Mouse (Mus musculus) embryonic facial prominence, embryonic 13.5 days (tissue): Measurements from ENCODE around the gene Ccnc. TPM values are rescaled to one million over a fixed set of nuclear protein-coding genes. Genes with fewer than 3 reads are reported as not detected.
A peak's percentile ranks its signal among the peaks of the same experiment; 100 is the strongest.

Experiments
- ATAC-seq: fragments of 200-750 bp; cut with Nextera tagmentation; 2 replicates; pipeline ENCODE4 v1.8.0; 2017; ENCODE audit warnings: low read depth; ENCODE audit not compliant: insufficient number of reproducible peaks, insufficient read depth, low FRiP score, low TSS enrichment
- H3K27ac ChIP-seq: fragments of 300-500 bp; sonication (generic); 2 replicates; pipeline ENCODE4 v1.5.1; 2015; ENCODE audit warnings: moderate library complexity, mild to moderate bottlenecking, inconsistent platforms
- H3K27me3 ChIP-seq: fragments of 300-500 bp; sonication (generic); 2 replicates; pipeline ENCODE4 v1.6.1; 2015; ENCODE audit warnings: mild to moderate bottlenecking, inconsistent platforms
- H3K36me3 ChIP-seq: fragments of 300-500 bp; sonication (generic); 2 replicates; pipeline ENCODE4 v1.6.1; 2015; ENCODE audit warnings: mild to moderate bottlenecking, inconsistent platforms
- H3K4me1 ChIP-seq: fragments of 300-500 bp; sonication (generic); 2 replicates; pipeline ENCODE4 v1.6.1; 2015; ENCODE audit warnings: inconsistent platforms
- H3K4me2 ChIP-seq: fragments of 300-500 bp; sonication (generic); 2 replicates; pipeline ENCODE4 v1.6.1; 2015; ENCODE audit warnings: moderate library complexity, mild to moderate bottlenecking, inconsistent platforms
- H3K4me3 ChIP-seq: fragments of 300-500 bp; sonication (generic); 2 replicates; pipeline ENCODE4 v1.5.1; 2015; ENCODE audit warnings: mild to moderate bottlenecking, inconsistent platforms
- H3K9ac ChIP-seq: fragments of 300-500 bp; sonication (generic); 2 replicates; pipeline ENCODE4 v1.6.1; 2015; ENCODE audit warnings: mild to moderate bottlenecking, inconsistent platforms
- H3K9me3 ChIP-seq: fragments of 300-500 bp; sonication (generic); 2 replicates; pipeline ENCODE4 v1.6.1; 2016; ENCODE audit warnings: inconsistent platforms
- WGBS: fragments of 180-500 bp; shearing (Covaris S2); methylation state at CpG from one replicate; pipeline ENCODE4 v1.1.7; 2015; ENCODE audit warnings: mixed read lengths; 5-methylcytosine and 5-hydroxymethylcytosine counted together
- polyA plus RNA-seq: library from polyadenylated mRNA; unstranded; fragments of >200 nt; fragmentation: Nextera tagmentation; extraction: Ambion mirVana; gene quantifications from 2 replicates; pipeline ENCODE4 v1.2.1, GENCODE M21; 2015

The Ccnc gene
- 42.9 and 45.0 TPM in 2 replicates for polyA plus RNA-seq

DNA sequence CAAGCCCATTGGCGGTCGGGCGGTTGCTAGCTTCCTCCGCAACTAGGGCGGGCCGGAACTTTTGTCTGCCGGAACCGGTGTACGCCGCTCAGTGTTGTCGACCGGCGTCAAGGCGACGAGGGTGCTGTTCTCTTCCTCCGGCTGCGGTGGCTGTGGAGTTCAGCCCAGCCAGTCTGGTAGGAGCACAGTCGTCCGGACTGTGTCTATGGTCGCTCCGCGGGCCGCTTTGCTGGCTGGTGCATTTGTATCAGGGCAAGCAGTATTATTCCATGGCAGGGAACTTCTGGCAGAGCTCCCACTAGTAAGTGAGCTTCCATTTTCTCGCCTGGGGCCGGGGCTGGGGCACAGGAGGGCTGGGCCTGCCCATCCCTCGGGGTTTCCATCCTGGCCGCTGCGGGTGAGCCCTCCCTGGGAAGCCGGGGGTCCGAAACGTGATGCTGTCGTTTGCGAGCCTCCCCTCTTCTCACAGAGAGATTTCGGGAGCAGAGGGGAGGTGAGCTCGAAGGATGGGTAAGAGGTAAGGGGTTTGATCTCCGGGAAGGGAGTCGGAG lies at the start of gene Ccnc:
Ccnc (plus strand) TSS at position 87 of the 551 bp plus-strand sequence.
- under 1% methylated on average over 37 of the region's 37 CpGs for WGBS
- H3K4me2 ChIP-seq: peak within 1 kb of the TSS; percentile 73
- peak within 1 kb of the TSS; percentile 80 for H3K4me3 ChIP-seq
- peaks cover 5% of the 10 kb centered on the region for H3K4me1 ChIP-seq
- peak within 1 kb of the TSS; percentile 82 for H3K27ac ChIP-seq
- peaks cover under 1% of the 10 kb centered on the region for H3K36me3 ChIP-seq
- H3K27me3 ChIP-seq: no peaks in the 10 kb centered on the region
- peak within 1 kb of the TSS; percentile 84 for H3K9ac ChIP-seq
- peak; percentile 93 for ATAC-seq
- H3K9me3 ChIP-seq: no peaks in the 10 kb centered on the region

DNA sequence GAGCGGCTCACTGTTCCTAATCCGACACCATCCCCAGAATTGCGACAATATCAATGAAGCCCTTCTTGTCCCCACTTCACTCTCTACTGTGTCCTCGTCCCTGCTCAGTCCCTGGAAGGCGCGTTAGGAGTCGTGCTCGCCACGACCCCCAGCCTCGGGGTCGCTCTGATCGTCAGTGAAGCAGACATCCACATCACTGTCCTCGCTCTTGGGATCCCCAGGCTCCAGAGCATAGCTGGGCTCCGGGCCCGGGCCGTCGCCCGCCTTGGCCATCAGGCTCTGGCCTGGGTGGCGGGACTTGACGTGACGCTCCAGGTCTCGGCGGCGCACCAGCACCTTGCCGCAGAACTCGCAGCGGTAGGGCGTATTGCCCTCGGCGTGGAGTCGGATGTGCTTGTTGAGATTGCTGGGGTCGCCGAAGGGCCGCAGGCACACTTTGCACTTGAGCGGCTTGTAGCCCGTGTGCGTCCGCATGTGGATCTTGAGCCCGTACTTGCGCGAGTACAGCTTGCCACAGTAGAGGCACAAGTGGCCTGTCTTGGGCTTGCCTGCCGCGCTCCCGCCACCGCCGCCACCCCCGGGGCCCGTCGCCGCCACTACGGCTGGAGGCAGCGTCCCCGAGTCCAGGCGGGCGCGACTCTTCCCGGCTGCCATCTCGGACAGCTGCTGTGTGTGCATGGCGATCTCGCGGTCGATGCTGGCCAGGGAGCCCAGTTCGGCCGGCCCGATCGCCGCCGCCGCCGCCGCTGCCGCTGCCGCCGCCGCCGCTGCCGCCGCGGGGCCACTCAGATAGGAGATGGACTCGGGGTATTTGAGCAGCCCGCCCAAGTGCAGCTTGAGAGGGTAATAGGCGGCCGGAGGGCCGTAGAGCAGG lies 49.2 kb upstream of the Ccnc start:
- Histone ChIP-seq H3K9ac (no peak overlapping the region), H3K27me3 (peaks cover 98% of the 10 kb centered on the region), H3K4me2 (peak overlapping the region; percentile 63), H3K9me3 (no peaks in the 10 kb centered on the region), H3K4me3 (peak overlapping the region; percentile 43), H3K36me3 (no peaks in the 10 kb centered on the region), H3K27ac (no peak overlapping the region), H3K4me1 (peaks cover 17% of the 10 kb centered on the region)
- under 1% methylated on average over 84 of the region's 84 CpGs for WGBS
- ATAC-seq: 0 out of 2 replicates have a peak, but pooled peaks have one; percentile 5

GRCm38 (mm10) chr4:21678975-21679623 lies 48.4 kb upstream of the Ccnc start:
- H3K4me1 ChIP-seq: peaks cover 17% of the 10 kb centered on the region
- H3K27ac ChIP-seq: no peak overlapping the region
- WGBS: under 1% methylated on average over 64 of the region's 79 CpGs
- no peaks in the 10 kb centered on the region for H3K36me3 ChIP-seq
- peak; percentile 66 for ATAC-seq
- peak overlapping the region; percentile 43 for H3K4me3 ChIP-seq
- H3K4me2 ChIP-seq: peak overlapping the region; percentile 63
- no peaks in the 10 kb centered on the region for H3K9me3 ChIP-seq
- H3K27me3 ChIP-seq: peaks cover 99% of the 10 kb centered on the region
- H3K9ac ChIP-seq: 0 out of 2 replicates have a peak overlapping the region, but pooled peaks have one; percentile 21

- peaks cover 99% of the 10 kb centered on the region for H3K27me3 ChIP-seq
- no peak overlapping the region for H3K27ac ChIP-seq
- no peaks in the 10 kb centered on the region for H3K9me3 ChIP-seq
- WGBS: 2% methylated on average over 42 of the region's 42 CpGs
- no peak overlapping the region for H3K9ac ChIP-seq
- 0 out of 2 replicates have a peak, but pooled peaks have one; percentile 5 for ATAC-seq
- peak overlapping the region; percentile 63 for H3K4me2 ChIP-seq
- H3K36me3 ChIP-seq: no peaks in the 10 kb centered on the region
- H3K4me3 ChIP-seq: peak overlapping the region; percentile 43
- H3K4me1 ChIP-seq: peaks cover 17% of the 10 kb centered on the region
Measured at GRCm38 (mm10) chr4:21679624-21680480, 47.6 kb upstream of the Ccnc start.

GRCm38 (mm10) chr4:21680971-21681370 lies 46.5 kb upstream of the Ccnc start:
- no peak for ATAC-seq
- H3K36me3 ChIP-seq: no peaks in the 10 kb centered on the region
- peaks cover 99% of the 10 kb centered on the region for H3K27me3 ChIP-seq
- no peak overlapping the region for H3K4me2 ChIP-seq
- no peak overlapping the region for H3K9ac ChIP-seq
- H3K27ac ChIP-seq: no peak overlapping the region
- no peaks in the 10 kb centered on the region for H3K9me3 ChIP-seq
- H3K4me3 ChIP-seq: no peak overlapping the region
- 2% methylated on average over 10 of the region's 10 CpGs for WGBS
- peaks cover 17% of the 10 kb centered on the region for H3K4me1 ChIP-seq

GRCm38 (mm10) chr4:21682421-21683150 lies 44.9 kb upstream of the Ccnc start:
- Histone ChIP-seq H3K36me3 (no peaks in the 10 kb centered on the region), H3K9me3 (no peaks in the 10 kb centered on the region), H3K9ac (no peak overlapping the region), H3K4me1 (peaks cover 17% of the 10 kb centered on the region), H3K27ac (no peak overlapping the region), H3K4me3 (no peak overlapping the region), H3K4me2 (no peak overlapping the region), H3K27me3 (peaks cover 100% of the 10 kb centered on the region)
- 9% methylated on average over 10 of the region's 10 CpGs for WGBS
- no peak for ATAC-seq

DNA sequence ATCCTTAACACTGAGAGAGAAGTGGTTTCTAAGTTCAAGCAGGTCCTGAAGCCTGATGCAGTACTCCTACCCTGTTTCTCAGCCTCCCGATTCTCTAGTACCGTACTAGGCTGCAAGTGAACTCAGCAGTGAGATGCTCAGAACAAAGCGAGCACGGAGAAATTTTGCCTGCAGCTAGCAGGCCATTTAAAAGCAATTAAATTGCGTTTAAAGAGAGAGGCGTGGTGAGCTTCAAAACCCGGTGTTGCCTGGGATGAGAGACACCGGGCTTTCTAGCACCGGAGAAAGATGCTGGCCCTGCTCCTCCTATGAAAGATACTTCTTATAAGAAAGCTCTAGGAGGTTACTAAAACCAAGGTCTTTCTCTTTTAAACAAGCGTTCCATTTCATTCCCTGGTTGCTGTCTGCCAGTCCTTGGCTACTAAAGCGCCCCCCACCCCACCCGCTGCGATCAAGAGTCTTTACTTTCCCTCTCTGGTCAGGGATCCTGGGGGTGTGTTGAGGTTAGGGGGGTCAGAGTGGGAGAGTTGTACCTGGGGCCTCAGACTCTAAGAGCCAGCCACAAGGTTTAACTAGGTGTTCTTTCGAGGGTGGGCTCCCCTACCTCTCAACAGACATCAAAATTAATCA lies 43.0 kb upstream of the Ccnc start:
- no peak overlapping the region for H3K27ac ChIP-seq
- ATAC-seq: no peak
- peaks cover 13% of the 10 kb centered on the region for H3K4me1 ChIP-seq
- H3K9ac ChIP-seq: no peak overlapping the region
- no peak overlapping the region for H3K4me3 ChIP-seq
- WGBS: 1% methylated on average over 14 of the region's 14 CpGs
- H3K4me2 ChIP-seq: no peak overlapping the region
- H3K27me3 ChIP-seq: peaks cover 99% of the 10 kb centered on the region
- no peaks in the 10 kb centered on the region for H3K36me3 ChIP-seq
- no peaks in the 10 kb centered on the region for H3K9me3 ChIP-seq

DNA sequence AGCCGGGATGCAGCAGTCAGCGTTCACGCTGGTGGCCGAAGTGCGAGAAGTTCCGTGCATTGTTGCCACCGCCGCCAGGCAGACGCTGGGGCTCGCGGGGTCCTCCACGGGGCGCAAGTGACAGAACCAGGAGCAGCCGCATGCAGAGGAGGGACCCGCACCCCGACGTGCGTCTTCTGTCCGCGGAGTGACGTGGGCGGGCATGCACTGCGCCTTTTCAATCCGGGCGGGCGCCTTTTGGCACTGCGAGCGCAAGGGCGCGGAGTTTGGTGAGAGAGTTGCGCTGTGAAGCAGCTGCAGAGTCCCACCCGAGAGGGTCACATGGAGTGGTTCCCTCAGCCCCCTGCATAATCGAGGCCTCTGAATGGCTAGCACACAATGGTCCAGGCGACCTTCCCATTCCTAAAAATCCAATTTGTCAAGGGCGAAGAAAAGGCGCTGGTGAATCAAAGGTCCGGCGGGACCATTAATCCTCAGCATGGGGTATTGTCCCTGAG lies 41.9 kb upstream of the Ccnc start, which contains the start of gene Prdm13:
Prdm13 (minus strand) TSS at position 369 of the 497 bp plus-strand sequence.
- WGBS: 1% methylated on average over 38 of the region's 38 CpGs
- Histone ChIP-seq H3K4me1 (peaks cover 9% of the 10 kb centered on the region), H3K36me3 (no peaks in the 10 kb centered on the region), H3K9me3 (no peaks in the 10 kb centered on the region), H3K27me3 (peaks cover 99% of the 10 kb centered on the region), H3K27ac (no peak within 1 kb of the TSS), H3K9ac (no peak within 1 kb of the TSS), H3K4me3 (no peak within 1 kb of the TSS), H3K4me2 (no peak within 1 kb of the TSS)
- no peak for ATAC-seq

DNA sequence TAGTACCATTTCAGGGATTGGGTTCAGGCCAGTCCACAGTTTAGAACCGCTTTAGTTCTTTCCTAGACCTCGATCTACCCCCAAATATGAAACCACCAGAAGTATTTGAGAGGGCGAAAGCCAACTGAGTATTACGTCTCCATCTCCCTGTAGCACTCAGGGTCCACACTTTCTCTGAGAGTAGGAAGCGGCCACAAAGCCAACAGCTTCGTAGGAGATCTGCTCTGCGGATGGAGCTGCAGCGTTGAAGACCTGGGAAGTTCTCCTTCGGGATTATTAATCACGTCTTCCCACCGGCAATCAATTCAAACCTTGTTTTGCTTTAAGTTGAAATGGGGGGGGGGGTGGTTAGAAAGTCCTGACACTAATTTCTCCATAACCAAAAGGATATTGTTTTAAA lies 41.1 kb upstream of the Ccnc start:
- no peaks in the 10 kb centered on the region for H3K36me3 ChIP-seq

DNA sequence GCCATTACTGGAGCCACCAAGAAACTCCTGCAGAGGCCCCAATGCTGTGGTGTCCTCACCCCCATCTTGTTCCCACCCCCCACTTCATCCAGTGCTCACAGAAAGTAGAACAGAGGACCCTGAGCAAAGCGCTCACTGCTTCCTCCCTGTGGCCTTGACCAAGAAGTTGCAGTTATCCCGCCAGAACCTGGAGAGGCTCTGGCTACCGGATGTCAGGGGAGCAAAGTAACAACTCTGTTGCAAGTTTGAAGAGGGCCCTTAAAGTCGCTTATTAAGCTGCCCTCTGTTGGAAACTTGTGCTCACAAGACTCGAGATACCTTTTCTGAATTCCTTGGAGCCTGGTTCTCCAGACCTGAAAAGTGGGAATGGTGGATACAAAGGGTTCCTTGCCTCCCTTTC lies 40.6 kb upstream of the Ccnc start:
- H3K27me3 ChIP-seq: peaks cover 99% of the 10 kb centered on the region
- H3K4me2 ChIP-seq: no peak overlapping the region
- under 1% methylated on average over 5 of the region's 5 CpGs for WGBS
- H3K4me3 ChIP-seq: no peak overlapping the region
- ATAC-seq: no peak
- H3K36me3 ChIP-seq: no peaks in the 10 kb centered on the region
- no peak overlapping the region for H3K9ac ChIP-seq
- no peak overlapping the region for H3K27ac ChIP-seq
- H3K4me1 ChIP-seq: peaks cover 9% of the 10 kb centered on the region
- H3K9me3 ChIP-seq: no peaks in the 10 kb centered on the region

More for the DNA sequence above, 41.1 kb upstream of the Ccnc start:
- H3K27me3 ChIP-seq: peaks cover 99% of the 10 kb centered on the region
- H3K4me1 ChIP-seq: peaks cover 9% of the 10 kb centered on the region
- H3K9me3 ChIP-seq: no peaks in the 10 kb centered on the region
- no peak for ATAC-seq
- no peak overlapping the region for H3K9ac ChIP-seq
- H3K4me3 ChIP-seq: no peak overlapping the region
- WGBS: 2% methylated on average over 11 of the region's 11 CpGs
- H3K4me2 ChIP-seq: no peak overlapping the region
- no peak overlapping the region for H3K27ac ChIP-seq
